Mouse (Mus musculus) monocyte, adult 5-6 weeks (primary cell): ENCODE data around the gene Gpr155. TPM values are rescaled to one million over a fixed set of nuclear protein-coding genes. Genes with fewer than 3 reads are reported as not detected.

ENCODE experiments used
- total RNA-seq: library from RNA; stranded (forward); fragments of 200-1000, 200-491, 200-594 nt; gene quantifications from 3 replicates; pipeline ENCODE4 v1.2.3, GENCODE M21; 2017

The Gpr155 gene
- total RNA-seq, 1 experiment from 2014 or later = 13.7 TPM

Other genes with a start within 250 kb of the Gpr155 start
- 50.7 to 73.3 TPM (median 66.3 TPM) in 3 replicates for gene Ola1, start 167.6 kb downstream of the Gpr155 start, total RNA-seq
- not detected in 3 replicates for gene Sp9, start 114.6 kb downstream of the Gpr155 start, total RNA-seq
- 6.3 to 13.4 TPM (median 10.3 TPM) in 3 replicates for gene Scrn3, start 74.0 kb downstream of the Gpr155 start, total RNA-seq
- 25.7 to 34.2 TPM (median 30.7 TPM) in 3 replicates for gene Cir1, start 73.9 kb downstream of the Gpr155 start, total RNA-seq
- gene Wipf1, start 143.2 kb upstream of the Gpr155 start, total RNA-seq = 52.9 to 98.6 TPM (median 54.2 TPM) in 3 replicates
- gene Chrna1, start 193.8 kb upstream of the Gpr155 start, total RNA-seq = not detected in 3 replicates